Comparison of ENCODE assay signal across 28 mouse cellular contexts in genomic region chr5:32245385-32245784, GRCm38 (mm10). TPM values are rescaled to one million over a fixed set of nuclear protein-coding genes. Genes with fewer than 3 reads are reported as not detected.
DNase-seq lines count a peak whose midpoint lies in the region; ATAC-seq and TF ChIP-seq lines count a peak whose summit lies in the region.
"Had no signal": no experiment of that assay in that cellular context is flagged by ENCODE, and none has a peak within 500 bp of the region (broad histone marks: within the 10 kb centered on the region; RNA-seq: fewer than 3 reads in every experiment).

No protein-coding gene starts in this region.

- H3K36me3 ChIP-seq in liver, postnatal 0 days (replicated peaks; ENCODE audit: insufficient read depth, low read length), result no peaks in the 10 kb centered on the region
- H3K36me3 ChIP-seq: embryonic facial prominence, embryonic 15.5 days; hindbrain, embryonic 10.5 days; limb, embryonic 10.5 days; neural tube, embryonic 13.5 days had no signal

- DNase-seq in frontal cortex, postnatal 10 days (ENCODE audit: low spot score in 2 of 2), result no peak
- DNase-seq in right cerebral cortex, adult 18-20 months, result peak; percentile 65
- no peak for DNase-seq in right cerebral cortex, postnatal 4 days
- peak; percentile 50 to 52 for DNase-seq in left cerebral cortex, postnatal 36 days (ENCODE audit: low spot score in 2 of 2)
- no peak for DNase-seq in liver, postnatal 0 days
- no peak for DNase-seq in kidney, postnatal 25 days
- no peak for DNase-seq in thymus, postnatal 14 days
- DNase-seq: adrenal gland, postnatal 10 days; cerebellum, adult 11 months; cerebellum, postnatal 25 days; forebrain, postnatal 0 days; gastrocnemius, postnatal 25 days; kidney, adult 11 months; kidney, postnatal 10 days; lung, adult 18-20 months; lung, postnatal 14 days; midbrain, embryonic 14.5 days; thymus, postnatal 25 days had no signal

- peak; percentile 98 for ATAC-seq in frontal cortex, adult (ENCODE audit: low TSS enrichment)
- no peak for ATAC-seq in liver, postnatal 0 days
- ATAC-seq: CD4-positive, CD25-positive, alpha-beta regulatory T cell, adult 4 months; forebrain, postnatal 0 days; hindbrain, postnatal 0 days; Patski had no signal

- H3K9ac ChIP-seq in liver, postnatal 0 days (replicated peaks), result no peak overlapping the region
- H3K9ac ChIP-seq: embryonic facial prominence, embryonic 15.5 days; forebrain, postnatal 0 days; neural tube, embryonic 13.5 days had no signal

- H3K27me3 ChIP-seq in liver, postnatal 0 days (ENCODE audit: insufficient read depth, low read length), result no peaks in the 10 kb centered on the region
- H3K27me3 ChIP-seq: embryonic facial prominence, embryonic 15.5 days; neural tube, embryonic 13.5 days had no signal

- 67% methylated on average over 3 of the region's 3 CpGs for WGBS in liver, postnatal 0 days (ENCODE audit: insufficient replicate concordance)

- no peak for TF ChIP-seq EP300 in liver, postnatal 0 days (IDR thresholded peaks at IDR 0.05; ENCODE audit: low read depth)

- H3K4me3 ChIP-seq in liver, postnatal 0 days (ENCODE audit: low read depth, low read length), result no peak overlapping the region
- H3K4me3 ChIP-seq: embryonic facial prominence, embryonic 15.5 days; hindbrain, embryonic 10.5 days; limb, embryonic 10.5 days; megakaryocyte, embryonic 14.5 days; neural tube, embryonic 13.5 days had no signal

- H3K4me2 ChIP-seq in liver, postnatal 0 days (ENCODE audit: low read depth, low read length), result no peak overlapping the region
- H3K4me2 ChIP-seq: embryonic facial prominence, embryonic 15.5 days; neural tube, embryonic 13.5 days had no signal

- no peak overlapping the region for H3K27ac ChIP-seq in liver, postnatal 0 days (ENCODE audit: low read depth)
- H3K27ac ChIP-seq: embryonic facial prominence, embryonic 15.5 days; hindbrain, embryonic 10.5 days; hindbrain, postnatal 0 days; limb, embryonic 10.5 days; neural tube, embryonic 13.5 days; stomach, postnatal 0 days had no signal

- intact Hi-C loops in left cerebral cortex, postnatal 36 days (cut with DNase I), result no loop called here

- H3K9me3 ChIP-seq in liver, postnatal 0 days (ENCODE audit: low read length), result no peaks in the 10 kb centered on the region
- H3K9me3 ChIP-seq: embryonic facial prominence, embryonic 15.5 days; hindbrain, embryonic 10.5 days; limb, embryonic 10.5 days; neural tube, embryonic 13.5 days had no signal

- TF ChIP-seq CTCF in liver, postnatal 0 days (IDR thresholded peaks at IDR 0.05; ENCODE audit: low read depth), result no peak

- no peaks in the 10 kb centered on the region for H3K4me1 ChIP-seq in liver, postnatal 0 days (ENCODE audit: insufficient read depth)
- H3K4me1 ChIP-seq: embryonic facial prominence, embryonic 15.5 days; megakaryocyte, embryonic 14.5 days; neural tube, embryonic 13.5 days had no signal

RNA-seq across cellular contexts. Expression of gene Plb1, which starts 12.9 kb away (rescaled TPM):
- 1 to 10 TPM in 1 of 2 experiments, under 1 TPM in 1; 0.68 to 2.1 TPM for total RNA-seq in left cerebral cortex, postnatal 36 days (2021)
- 0.18 TPM in 1 of 2 replicates, not detected in the other for polyA plus RNA-seq in liver, postnatal 0 days (2015; fragmentation: Nextera tagmentation; extraction: Ambion mirVana)
- polyA plus RNA-seq: CD4-positive, CD25-positive, alpha-beta regulatory T cell, adult 4 months; limb, embryonic 10.5 days; midbrain, embryonic 14.5 days; neural tube, embryonic 13.5 days had no signal

Comparison
In these comparisons a context has a peak if more than half of its experiments do, and no peak if none do; other contexts are left out.
1. DNase-seq: peak in right cerebral cortex, adult 18-20 months (single experiment) and left cerebral cortex, postnatal 36 days (2 of 2); none in frontal cortex, postnatal 10 days (0 of 2), right cerebral cortex, postnatal 4 days (single experiment), liver, postnatal 0 days (single experiment), kidney, postnatal 25 days (0 of 2) and thymus, postnatal 14 days (single experiment).